Mouse (Mus musculus) neural tube, embryonic 14.5 days (tissue): Measurements from ENCODE around the gene E130308A19Rik. TPM values are rescaled to one million over a fixed set of nuclear protein-coding genes. Genes with fewer than 3 reads are reported as not detected.

Source experiments
- ATAC-seq: fragments of 200-750 bp; cut with Nextera tagmentation; 2 replicates; pipeline ENCODE4 v1.8.0; 2017; ENCODE audit warnings: low read depth, mild to moderate bottlenecking, moderate TSS enrichment, moderate library complexity
- H3K27ac ChIP-seq: fragments of 300-500 bp; sonication (generic); 2 replicates; pipeline ENCODE4 v1.5.1; 2014; ENCODE audit warnings: low read depth, mild to moderate bottlenecking, control low read depth, low read length, moderate library complexity, mixed read lengths
- H3K27me3 ChIP-seq: fragments of 300-500 bp; sonication (generic); 2 replicates; pipeline ENCODE4 v1.6.1; 2014; ENCODE audit warnings: low read length; ENCODE audit not compliant: control insufficient read depth, insufficient read depth
- H3K36me3 ChIP-seq: fragments of 300-500 bp; sonication (generic); 2 replicates; pipeline ENCODE4 v1.6.1; 2014; ENCODE audit warnings: low read length, mixed read lengths; ENCODE audit not compliant: control insufficient read depth, insufficient read depth
- H3K4me1 ChIP-seq: fragments of 300-500 bp; sonication (generic); 2 replicates; pipeline ENCODE4 v1.6.1; 2014; ENCODE audit warnings: low read length; ENCODE audit not compliant: control insufficient read depth, insufficient read depth
- H3K4me2 ChIP-seq: fragments of 300-500 bp; sonication (generic); 2 replicates; pipeline ENCODE4 v1.6.1; 2014; ENCODE audit warnings: mild to moderate bottlenecking, low read depth, low read length, control low read depth
- H3K4me3 ChIP-seq: fragments of 300-500 bp; sonication (generic); 2 replicates; pipeline ENCODE4 v1.5.1; 2014; ENCODE audit warnings: low read depth, low read length, control low read depth, mixed read lengths
- H3K9ac ChIP-seq: fragments of 300-500 bp; sonication (generic); replicated peaks from 2 replicates; pipeline ENCODE4 v1.6.1; 2014; ENCODE audit warnings: low read depth, mild to moderate bottlenecking, control low read depth, low read length, mixed read lengths
- H3K9me3 ChIP-seq: fragments of 300-500 bp; sonication (generic); 2 replicates; pipeline ENCODE4 v1.6.1; 2016; ENCODE audit warnings: low read length; ENCODE audit not compliant: control insufficient read depth
- WGBS: fragments of 180-500 bp; shearing (Covaris S2); extraction: QIAGEN DNeasy Blood & Tissue Kit; methylation state at CpG from one replicate; pipeline ENCODE4 v1.1.7; 2014; 5-methylcytosine and 5-hydroxymethylcytosine counted together
- polyA plus RNA-seq: library from polyadenylated mRNA; unstranded; fragments of >200 nt; fragmentation: Nextera tagmentation; extraction: Ambion mirVana; gene quantifications from 2 replicates; pipeline ENCODE4 v1.2.1, GENCODE M21; 2014

Gene E130308A19Rik
- polyA plus RNA-seq, 1 experiment from 2014 or later: 59.8 TPM

GRCm38 (mm10) chr4:59794116-59794515 is 168.1 kb downstream of the E130308A19Rik start:
- H3K9ac ChIP-seq: no peak overlapping the region
- WGBS: 69% methylated on average over 2 of the region's 2 CpGs
- H3K36me3 ChIP-seq: no peaks in the 10 kb centered on the region
- no peak for ATAC-seq
- no peak overlapping the region for H3K4me3 ChIP-seq
- no peaks in the 10 kb centered on the region for H3K9me3 ChIP-seq
- H3K27me3 ChIP-seq: no peaks in the 10 kb centered on the region
- no peak overlapping the region for H3K27ac ChIP-seq
- H3K4me2 ChIP-seq: no peak overlapping the region
- H3K4me1 ChIP-seq: no peaks in the 10 kb centered on the region

- H3K27ac ChIP-seq: no peak overlapping the region
- no peaks in the 10 kb centered on the region for H3K36me3 ChIP-seq
- WGBS: 82% methylated on average over 2 of the region's 2 CpGs
- H3K9me3 ChIP-seq: no peaks in the 10 kb centered on the region
- no peak overlapping the region for H3K4me3 ChIP-seq
- H3K4me1 ChIP-seq: no peaks in the 10 kb centered on the region
- no peak for ATAC-seq
- H3K9ac ChIP-seq: no peak overlapping the region
- H3K27me3 ChIP-seq: no peaks in the 10 kb centered on the region
- H3K4me2 ChIP-seq: no peak overlapping the region
These were observed 169.9 kb downstream of the E130308A19Rik start for GRCm38 (mm10) chr4:59795788-59796455.

GRCm38 (mm10) chr4:59800181-59800580 is 174.2 kb downstream of the E130308A19Rik start:
- Histone ChIP-seq H3K36me3 (no peaks in the 10 kb centered on the region), H3K27me3 (no peaks in the 10 kb centered on the region), H3K9ac (no peak overlapping the region), H3K9me3 (no peaks in the 10 kb centered on the region), H3K4me1 (no peaks in the 10 kb centered on the region), H3K27ac (no peak overlapping the region), H3K4me3 (no peak overlapping the region), H3K4me2 (no peak overlapping the region)
- WGBS: 91% methylated on average over 5 of the region's 5 CpGs
- ATAC-seq: no peak

- H3K9ac ChIP-seq: no peak within 1 kb of the TSS
- no peak within 1 kb of the TSS for H3K27ac ChIP-seq
- no peak within 1 kb of the TSS for H3K4me2 ChIP-seq
- no peaks in the 10 kb centered on the region for H3K36me3 ChIP-seq
- no peak within 1 kb of the TSS for H3K4me3 ChIP-seq
- H3K4me1 ChIP-seq: no peaks in the 10 kb centered on the region
- ATAC-seq: no peak
- H3K9me3 ChIP-seq: no peaks in the 10 kb centered on the region
- no peaks in the 10 kb centered on the region for H3K27me3 ChIP-seq
These were observed 175.5 kb downstream of the E130308A19Rik start, which contains the start of gene Inip for GRCm38 (mm10) chr4:59801489-59801888. Gene Inip, minus strand, starts transcription at chr4:59801589.

- no peaks in the 10 kb centered on the region for H3K27me3 ChIP-seq
- no peaks in the 10 kb centered on the region for H3K9me3 ChIP-seq
- H3K36me3 ChIP-seq: no peaks in the 10 kb centered on the region
- H3K4me1 ChIP-seq: peaks cover 5% of the 10 kb centered on the region; the same call in 1 of the 2 replicates
- no peak overlapping the region for H3K4me2 ChIP-seq
- H3K27ac ChIP-seq: no peak overlapping the region
- no peak overlapping the region for H3K4me3 ChIP-seq
- no peak for ATAC-seq
- 81% methylated on average over 6 of the region's 6 CpGs for WGBS
- H3K9ac ChIP-seq: no peak overlapping the region
These were observed 176.1 kb downstream of the E130308A19Rik start for GRCm38 (mm10) chr4:59802107-59802506.

- H3K36me3 ChIP-seq: no peaks in the 10 kb centered on the region
- H3K9ac ChIP-seq: no peak overlapping the region
- H3K9me3 ChIP-seq: no peaks in the 10 kb centered on the region
- no peak for ATAC-seq
- H3K4me3 ChIP-seq: no peak overlapping the region
- no peaks in the 10 kb centered on the region for H3K27me3 ChIP-seq
- H3K27ac ChIP-seq: no peak overlapping the region
- H3K4me2 ChIP-seq: no peak overlapping the region
- H3K4me1 ChIP-seq: peaks cover 9% of the 10 kb centered on the region; the same call in 1 of the 2 replicates
- 71% methylated on average over 4 of the region's 4 CpGs for WGBS
These were observed 176.8 kb downstream of the E130308A19Rik start for GRCm38 (mm10) chr4:59802792-59803191.

GRCm38 (mm10) chr4:59803358-59803757 is 177.3 kb downstream of the E130308A19Rik start:
- Histone ChIP-seq H3K27ac (no peak overlapping the region), H3K4me1 (peaks cover 14% of the 10 kb centered on the region; the same call in 1 of the 2 replicates), H3K36me3 (no peaks in the 10 kb centered on the region), H3K4me3 (no peak overlapping the region), H3K27me3 (no peaks in the 10 kb centered on the region), H3K4me2 (no peak overlapping the region), H3K9me3 (no peaks in the 10 kb centered on the region), H3K9ac (no peak overlapping the region)
- WGBS: 90% methylated on average over 5 of the region's 5 CpGs
- ATAC-seq: no peak

- H3K4me2 ChIP-seq: peak overlapping the region; percentile 74
- no peaks in the 10 kb centered on the region for H3K9me3 ChIP-seq
- no peaks in the 10 kb centered on the region for H3K36me3 ChIP-seq
- WGBS: 62% methylated on average over 1 of the region's 1 CpGs
- H3K9ac ChIP-seq: peak overlapping the region; percentile 84; the same call in 1 of the 2 replicates
- H3K27ac ChIP-seq: no peak overlapping the region
- peaks cover 14% of the 10 kb centered on the region; the same call in 1 of the 2 replicates for H3K4me1 ChIP-seq
- no peak for ATAC-seq
- H3K27me3 ChIP-seq: no peaks in the 10 kb centered on the region
- peak overlapping the region; percentile 89 for H3K4me3 ChIP-seq
These were observed 178.7 kb downstream of the E130308A19Rik start for GRCm38 (mm10) chr4:59804754-59805153.

- WGBS: 1% methylated on average over 39 of the region's 45 CpGs
- no peaks in the 10 kb centered on the region for H3K9me3 ChIP-seq
- no peaks in the 10 kb centered on the region for H3K27me3 ChIP-seq
- no peaks in the 10 kb centered on the region for H3K36me3 ChIP-seq
- H3K27ac ChIP-seq: peak within 1 kb of the TSS; percentile 72
- peak within 1 kb of the TSS; percentile 89 for H3K4me3 ChIP-seq
- peak; percentile 92 for ATAC-seq
- peak within 1 kb of the TSS; percentile 84 for H3K9ac ChIP-seq
- H3K4me1 ChIP-seq: peaks cover 14% of the 10 kb centered on the region; the same call in 1 of the 2 replicates
- H3K4me2 ChIP-seq: peak within 1 kb of the TSS; percentile 74
These were observed 179.4 kb downstream of the E130308A19Rik start, which contains the start of gene Snx30 for GRCm38 (mm10) chr4:59805181-59805967. Gene Snx30, plus strand, starts transcription at chr4:59805840.
